Mouse (Mus musculus): ENCODE results near the gene Gm12355.

- TF ChIP-seq POLR2A (IDR thresholded peaks at IDR 0.05; ENCODE audit: borderline replicate concordance, insufficient read depth, low read length) (no peak), CTCF (IDR thresholded peaks at IDR 0.05; ENCODE audit: borderline replicate concordance, insufficient read depth, low read depth, low read length) (no peak)
Observed at GRCm38 (mm10) chr11:98645946-98646345, 20.5 kb upstream of the Gm12355 start.
